Mouse (Mus musculus): ENCODE measurements around the gene Arhgef38.

DNA sequence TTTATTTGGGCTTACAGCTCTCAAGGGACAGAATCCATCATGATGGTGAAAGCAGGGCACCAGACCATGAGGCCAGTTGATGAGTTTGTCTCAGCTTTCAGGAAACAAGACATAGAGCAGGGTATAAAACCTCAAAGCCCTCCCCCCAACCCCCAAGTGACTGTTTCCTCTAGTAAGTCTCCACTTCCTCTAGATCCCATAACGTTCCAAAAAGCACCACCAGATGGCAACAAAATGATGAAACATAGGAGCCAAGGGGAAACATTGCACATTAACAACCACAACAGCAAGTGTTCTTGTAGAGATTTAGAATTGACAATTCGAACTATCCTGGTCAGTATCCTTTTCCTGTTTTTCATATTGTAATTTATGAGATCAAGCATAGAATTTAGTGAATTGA lies 123.0 kb downstream of the Arhgef38 start:
- no peak for TF ChIP-seq POLR2A (IDR thresholded peaks at IDR 0.05; ENCODE audit: insufficient read depth, low read depth, low read length)
- TF ChIP-seq CTCF (IDR thresholded peaks at IDR 0.05; ENCODE audit: insufficient read depth, low read depth, low read length): no peak
